Mouse (Mus musculus) testis, postnatal 14 days (tissue): ENCODE results near the gene Hoxb3.

ENCODE experiments used
- DNase-seq: peaks from one replicate; pipeline ENCODE4 v3.0.0; 2021; ENCODE audit warnings: low spot score

Gene Hoxb3

DNA sequence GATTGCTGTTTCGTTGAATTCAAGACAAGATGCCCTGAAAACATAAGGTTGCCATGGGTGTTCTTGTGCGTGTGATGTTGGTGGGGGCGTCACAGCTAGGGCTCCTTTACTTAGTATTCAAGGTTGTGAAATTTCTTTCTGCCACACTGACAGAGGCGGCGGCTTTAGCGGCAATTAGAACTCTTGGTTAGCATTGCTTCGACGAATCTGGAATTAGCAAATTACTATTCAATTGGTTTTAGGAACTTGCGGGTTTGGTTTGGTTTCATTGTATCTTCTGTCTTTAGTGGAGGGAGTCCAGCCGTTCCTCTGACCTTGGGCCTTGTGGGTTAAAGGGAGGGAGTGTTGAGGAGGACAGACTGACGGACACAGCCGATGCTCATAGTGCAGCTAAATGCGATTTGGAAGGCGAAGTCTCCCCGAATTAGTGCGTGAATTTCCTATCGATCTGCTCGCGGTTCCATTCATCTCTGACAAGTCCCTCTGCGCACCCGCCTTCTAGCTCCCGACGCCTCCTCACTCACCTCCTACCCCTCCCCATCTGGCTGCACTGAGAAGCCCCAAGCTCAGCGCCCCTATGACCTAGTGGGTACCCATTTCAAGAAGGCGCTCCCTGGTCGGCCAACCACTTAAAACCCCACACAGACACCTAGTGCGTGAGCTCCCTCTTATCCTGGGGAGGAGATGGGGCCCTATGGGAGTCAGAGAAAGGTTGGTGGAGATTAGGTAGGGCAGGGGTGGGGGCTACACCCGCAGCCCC lies 5.3 kb upstream of the Hoxb3 start, which contains the start of gene Hoxb4:
Hoxb4 (plus strand) TSS at position 660 of the 760 bp plus-strand sequence.
- DNase-seq: no peak

DNA sequence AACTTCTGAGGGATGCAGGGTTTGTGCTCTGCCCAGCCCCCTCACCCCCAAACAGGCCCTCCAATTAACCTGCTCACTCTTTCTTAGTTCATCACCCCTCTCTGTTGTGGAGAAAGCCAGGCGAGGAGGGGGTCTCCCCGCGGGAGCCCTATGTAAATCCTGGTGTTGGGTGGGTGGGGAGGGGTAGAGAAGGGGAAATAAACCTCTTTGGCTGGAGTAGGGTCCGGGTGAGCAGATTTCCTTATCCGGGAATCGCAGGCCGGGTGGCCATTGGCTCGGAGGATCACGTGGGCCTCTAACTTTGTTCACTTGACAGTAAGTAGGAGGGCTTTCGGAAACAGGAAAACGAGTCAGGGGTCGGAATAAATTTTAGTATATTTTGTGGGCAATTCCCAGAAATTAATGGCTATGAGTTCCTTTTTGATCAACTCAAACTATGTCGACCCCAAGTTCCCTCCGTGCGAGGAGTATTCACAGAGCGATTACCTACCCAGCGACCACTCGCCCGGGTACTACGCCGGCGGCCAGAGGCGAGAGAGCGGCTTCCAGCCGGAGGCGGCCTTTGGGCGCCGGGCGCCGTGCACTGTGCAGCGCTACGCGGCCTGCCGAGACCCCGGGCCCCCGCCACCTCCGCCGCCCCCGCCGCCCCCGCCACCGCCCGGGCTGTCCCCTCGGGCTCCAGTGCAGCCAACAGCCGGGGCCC lies 4.6 kb upstream of the Hoxb3 start:
- peak; percentile 63 for DNase-seq

- no peak for DNase-seq
Observed at GRCm38 (mm10) chr11:96319071-96319902, 3.8 kb upstream of the Hoxb3 start.

- peak; percentile 45 for DNase-seq
Observed at GRCm38 (mm10) chr11:96319910-96320309, 3.2 kb upstream of the Hoxb3 start.

- no peak for DNase-seq
Observed at GRCm38 (mm10) chr11:96320688-96321087, 2.4 kb upstream of the Hoxb3 start.

GRCm38 (mm10) chr11:96321846-96322245 lies 1.3 kb upstream of the Hoxb3 start:
- DNase-seq: no peak

- no peak for DNase-seq
Observed at GRCm38 (mm10) chr11:96322738-96323137, 388 bp upstream of the Hoxb3 start.

DNA sequence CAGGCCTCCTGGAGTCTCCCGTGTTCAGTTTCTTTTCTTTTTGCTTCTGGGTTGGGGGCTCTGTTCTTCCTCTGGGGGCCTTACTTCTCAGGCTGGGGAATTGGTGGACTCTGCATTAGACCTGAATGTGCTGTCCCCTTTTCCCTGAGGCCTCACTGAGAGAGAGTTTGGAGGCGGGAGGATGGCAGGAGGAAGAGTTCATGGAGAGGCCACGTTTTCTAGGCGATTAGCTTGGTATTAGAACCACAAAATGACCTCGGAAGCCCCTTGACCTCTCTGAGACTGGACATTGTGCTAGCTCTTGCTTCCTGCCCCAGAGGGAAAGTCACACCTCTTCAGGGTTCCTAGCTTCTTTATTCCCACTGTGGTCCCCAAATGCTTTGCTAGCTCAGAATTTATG lies 999 bp downstream of the Hoxb3 start:
- no peak for DNase-seq

- DNase-seq: no peak
Observed at GRCm38 (mm10) chr11:96324965-96325364, 1.8 kb downstream of the Hoxb3 start.

DNA sequence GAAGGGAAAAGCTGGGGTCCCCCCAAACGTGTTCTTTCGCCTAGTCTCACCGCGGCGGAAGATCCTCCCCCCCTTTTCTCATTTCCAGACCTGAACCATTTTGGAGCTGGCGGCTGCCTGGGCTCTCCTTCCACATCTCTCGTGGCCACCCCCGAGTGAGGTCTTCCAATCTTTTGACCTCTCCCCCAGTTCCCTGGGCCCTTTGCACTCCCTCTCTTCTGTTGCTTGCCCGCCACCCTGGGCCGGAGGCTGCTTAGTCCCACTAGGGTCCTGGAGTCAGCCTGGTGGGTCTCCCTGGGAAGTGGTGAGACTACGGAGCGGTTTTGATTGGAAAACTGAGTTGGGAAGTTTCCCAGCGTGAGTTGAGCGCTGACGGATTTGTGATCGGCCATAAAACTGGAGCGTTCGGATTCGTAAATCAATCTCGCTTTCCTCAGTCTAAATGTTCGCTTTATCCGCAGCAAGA lies 2.7 kb downstream of the Hoxb3 start:
- DNase-seq: no peak

GRCm38 (mm10) chr11:96326705-96327104 lies 3.6 kb downstream of the Hoxb3 start:
- no peak for DNase-seq

DNA sequence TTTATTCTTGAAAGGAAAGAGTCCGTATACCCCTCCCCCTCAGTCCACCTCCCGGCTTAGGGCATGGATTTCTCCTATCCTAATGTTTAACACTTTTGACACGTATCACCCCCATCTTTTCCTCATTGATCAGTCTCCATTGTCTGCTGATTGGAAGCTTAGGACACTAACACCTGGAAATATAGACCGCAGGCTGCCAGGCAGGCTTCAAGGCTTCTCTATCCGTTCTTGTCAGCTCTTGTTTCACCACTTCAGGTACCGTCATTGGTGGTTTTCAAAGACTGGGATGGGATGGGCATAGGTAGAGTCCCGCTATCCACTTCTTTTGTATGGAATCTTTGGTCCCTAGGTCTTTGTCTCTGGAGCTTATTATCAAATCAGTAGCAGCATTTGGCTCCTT lies 4.0 kb downstream of the Hoxb3 start:
- DNase-seq: no peak

GRCm38 (mm10) chr11:96327750-96328149 lies 4.6 kb downstream of the Hoxb3 start:
- DNase-seq: no peak

GRCm38 (mm10) chr11:96328605-96329004 lies 5.5 kb downstream of the Hoxb3 start:
- no peak for DNase-seq

GRCm38 (mm10) chr11:96332105-96332504 lies 9.0 kb downstream of the Hoxb3 start:
- DNase-seq: no peak

DNA sequence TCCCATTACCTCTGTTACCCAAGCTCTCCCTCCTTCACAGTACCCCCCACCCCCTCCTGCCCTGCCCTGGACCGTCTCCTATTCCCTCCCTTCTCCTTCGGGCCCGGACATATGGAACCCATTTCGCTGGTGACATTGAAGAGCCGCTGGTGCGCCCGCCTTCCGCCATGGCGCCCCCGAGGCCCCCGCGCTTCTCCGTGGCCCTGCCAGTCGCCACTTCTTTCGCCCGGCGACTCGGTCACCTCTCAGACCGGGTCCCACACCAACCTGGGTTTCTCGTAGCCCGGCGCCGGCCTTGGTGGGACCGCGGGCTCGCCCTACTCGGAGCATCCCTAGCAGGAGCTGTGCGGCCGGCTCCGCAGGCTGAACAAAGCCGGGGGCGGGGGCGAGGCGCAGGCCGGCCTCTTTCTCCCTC lies 9.5 kb downstream of the Hoxb3 start:
- no peak for DNase-seq

DNA sequence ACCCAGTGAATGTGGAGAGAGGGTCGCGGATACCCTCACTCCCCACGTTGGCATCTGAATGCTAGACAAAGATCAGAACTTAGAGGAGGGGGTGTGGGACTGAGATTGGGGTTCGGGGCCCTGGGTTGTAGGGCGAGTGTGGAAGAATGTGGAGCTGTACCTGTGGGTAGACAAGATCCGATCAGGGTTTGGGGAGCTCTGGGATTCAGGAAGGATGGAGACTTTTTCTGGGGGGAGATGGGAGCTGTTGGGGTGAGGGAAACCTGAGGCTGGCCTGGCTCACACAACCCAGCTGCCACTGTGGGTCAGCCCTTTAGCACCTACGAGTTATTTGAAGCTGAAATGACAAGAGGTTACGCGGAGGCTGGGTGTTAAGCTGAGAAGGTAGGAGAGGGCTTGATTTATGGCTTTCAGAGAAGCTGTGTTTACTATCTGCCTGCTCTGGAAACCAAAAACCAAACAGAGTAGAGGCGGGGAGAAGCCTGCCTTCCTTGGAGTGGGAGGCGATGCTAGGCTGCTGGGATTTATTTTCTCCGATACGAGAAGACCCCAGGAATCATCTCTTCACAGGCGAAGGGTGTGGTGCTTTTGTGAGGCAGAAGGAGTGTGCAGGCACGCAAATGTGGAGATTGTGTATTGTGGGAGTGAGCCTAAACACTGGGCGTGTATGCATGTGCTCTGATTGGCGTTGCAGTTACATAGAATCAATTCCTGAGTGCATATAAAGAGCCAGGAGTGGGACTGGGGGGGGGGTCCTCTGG lies 10.3 kb downstream of the Hoxb3 start:
- DNase-seq: no peak

GRCm38 (mm10) chr11:96334002-96334364 lies 10.9 kb downstream of the Hoxb3 start:
- no peak for DNase-seq

DNA sequence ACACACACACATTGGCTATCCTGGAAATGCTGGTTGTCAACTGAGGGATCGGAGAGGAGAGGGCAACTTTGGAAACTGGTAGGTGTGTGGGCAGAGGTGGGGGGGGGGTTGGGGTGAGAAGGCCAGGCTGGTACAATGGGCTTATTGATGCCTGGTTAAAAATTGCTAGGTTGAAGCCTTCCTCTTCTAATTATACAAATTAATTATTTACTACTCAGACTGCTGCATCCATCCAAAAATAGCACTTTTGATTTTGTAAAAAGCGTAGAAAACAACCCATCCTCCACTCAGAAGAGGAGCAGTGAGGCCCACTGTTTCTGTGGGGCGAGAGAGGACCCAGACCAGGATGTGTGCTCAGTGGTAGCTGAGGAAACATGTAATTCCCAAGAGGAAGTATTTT lies 11.9 kb downstream of the Hoxb3 start:
- DNase-seq: no peak

- no peak for DNase-seq
Observed at GRCm38 (mm10) chr11:96336597-96336996, 13.5 kb downstream of the Hoxb3 start.

- no peak for DNase-seq
Observed at GRCm38 (mm10) chr11:96337026-96337425, 13.9 kb downstream of the Hoxb3 start.
